Mouse (Mus musculus): ENCODE measurements around the gene Olfr1042. TPM values are rescaled to one million over a fixed set of nuclear protein-coding genes. Genes with fewer than 3 reads are reported as not detected.
"Not testable (repeated sequence)": the region's sequence is repeated elsewhere in the genome, so short reads cannot be mapped to it uniquely, and the experiment has no call there.

The Olfr1042 gene
- not detected in 2 replicates for total RNA-seq (2021)
- long read RNA-seq, result 0 reads

- DNase-seq, result no peak
These were observed at the start of gene Olfr1042 for GRCm38 (mm10) chr2:86161738-86162137. Gene Olfr1042, minus strand, starts transcription at chr2:86161838.

GRCm38 (mm10) chr2:86202909-86203308 is 41.3 kb upstream of the Olfr1042 start, which contains the start of gene Olfr1045:
Gene Olfr1045, minus strand, starts transcription at chr2:86203009.
- no peak for DNase-seq

GRCm38 (mm10) chr2:86195863-86196262 is 34.2 kb upstream of the Olfr1042 start:
- no peak for DNase-seq

GRCm38 (mm10) chr2:86185583-86185982 is 23.9 kb upstream of the Olfr1042 start, which contains the start of gene Olfr52:
Gene Olfr52, minus strand, starts transcription at chr2:86185683.
- DNase-seq, result no peak

GRCm38 (mm10) chr2:86179950-86180349 is 18.3 kb upstream of the Olfr1042 start:
- no peak for DNase-seq

GRCm38 (mm10) chr2:86177720-86178119 is 16.1 kb upstream of the Olfr1042 start, which contains the start of gene Olfr1044:
Gene Olfr1044, minus strand, starts transcription at chr2:86177820.
- no peak for DNase-seq

GRCm38 (mm10) chr2:86175422-86175821 is 13.8 kb upstream of the Olfr1042 start:
- not testable (repeated sequence) for DNase-seq

- DNase-seq, result no peak
These were observed 5.8 kb upstream of the Olfr1042 start, which contains the start of gene Olfr1043 for GRCm38 (mm10) chr2:86167422-86167821. Gene Olfr1043, minus strand, starts transcription at chr2:86167522.

- no peak for DNase-seq
These were observed 15.0 kb downstream of the Olfr1042 start, which contains the start of gene Olfr1040 for GRCm38 (mm10) chr2:86146632-86147031. Gene Olfr1040, minus strand, starts transcription at chr2:86146732.

- DNase-seq, result no peak
These were observed 25.8 kb downstream of the Olfr1042 start, which contains the start of gene Olfr1039 for GRCm38 (mm10) chr2:86135828-86136227. Gene Olfr1039, minus strand, starts transcription at chr2:86135928.

Other genes with a start within 250 kb of the Olfr1042 start
- not detected in 2 replicates for gene Olfr1025-ps1, start 246.6 kb downstream of the Olfr1042 start, total RNA-seq (2021)
- gene Olfr1026, start 240.3 kb downstream of the Olfr1042 start, total RNA-seq (2021), result not detected in 2 replicates
- gene Olfr1028, start 211.4 kb downstream of the Olfr1042 start, total RNA-seq (2021), result not detected in 2 replicates
- gene Olfr1029, start 187.9 kb downstream of the Olfr1042 start, total RNA-seq (2021), result not detected in 2 replicates
- gene Olfr1030, start 182.6 kb downstream of the Olfr1042 start, total RNA-seq (2021), result not detected in 2 replicates
- gene Olfr1031, start 171.5 kb downstream of the Olfr1042 start, total RNA-seq (2021), result not detected in 2 replicates
- gene Olfr1032, start 156.3 kb downstream of the Olfr1042 start, total RNA-seq (2021), result not detected in 2 replicates
- gene Olfr1033, start 141.2 kb downstream of the Olfr1042 start, total RNA-seq (2021), result 4.5 and 4.9 TPM in 2 replicates
- 0.29 and 0.33 TPM in 2 replicates for gene Olfr1034, start 116.0 kb downstream of the Olfr1042 start, total RNA-seq (2021)
- gene Olfr1036, start 87.8 kb downstream of the Olfr1042 start, total RNA-seq (2021), result not detected in 2 replicates
- gene Olfr1037, start 74.5 kb downstream of the Olfr1042 start, total RNA-seq (2021), result not detected in 2 replicates
- gene Olfr1039, start 25.9 kb downstream of the Olfr1042 start, total RNA-seq (2021), result not detected in 2 replicates
- not detected in 2 replicates for gene Olfr1040, start 15.1 kb downstream of the Olfr1042 start, total RNA-seq (2021)
- not detected in 2 replicates for gene Olfr1043, start 5.7 kb upstream of the Olfr1042 start, total RNA-seq (2021)
- not detected in 2 replicates for gene Olfr1044, start 16.0 kb upstream of the Olfr1042 start, total RNA-seq (2021)
- not detected in 2 replicates for gene Olfr52, start 23.8 kb upstream of the Olfr1042 start, total RNA-seq (2021)
- gene Olfr1045, start 41.2 kb upstream of the Olfr1042 start, total RNA-seq (2021), result not detected in 2 replicates
- gene Olfr1046, start 57.5 kb upstream of the Olfr1042 start, total RNA-seq (2021), result not detected in 2 replicates
- not detected in 2 replicates for gene Olfr1047, start 69.6 kb upstream of the Olfr1042 start, total RNA-seq (2021)
- gene Olfr1048, start 78.5 kb upstream of the Olfr1042 start, total RNA-seq (2021), result not detected in 2 replicates
- not detected in 2 replicates for gene Olfr1049, start 96.5 kb upstream of the Olfr1042 start, total RNA-seq (2021)
- not detected in 2 replicates for gene Olfr1051, start 117.2 kb upstream of the Olfr1042 start, total RNA-seq (2021)
- not detected in 2 replicates for gene Olfr1052, start 130.6 kb upstream of the Olfr1042 start, total RNA-seq (2021)
- gene Olfr1053, start 153.4 kb upstream of the Olfr1042 start, total RNA-seq (2021), result not detected in 2 replicates
- not detected in 2 replicates for gene Olfr1054, start 173.6 kb upstream of the Olfr1042 start, total RNA-seq (2021)
- gene Olfr1055, start 188.4 kb upstream of the Olfr1042 start, total RNA-seq (2021), result not detected in 2 replicates
- not detected in 2 replicates for gene Olfr1056, start 200.6 kb upstream of the Olfr1042 start, total RNA-seq (2021)
- not detected in 2 replicates for gene Olfr1057, start 216.6 kb upstream of the Olfr1042 start, total RNA-seq (2021)
- gene Olfr1058, start 226.7 kb upstream of the Olfr1042 start, total RNA-seq (2021), result not detected in 2 replicates